Mouse (Mus musculus): ENCODE data around the gene Dact1.

Dact1 gene

DNA sequence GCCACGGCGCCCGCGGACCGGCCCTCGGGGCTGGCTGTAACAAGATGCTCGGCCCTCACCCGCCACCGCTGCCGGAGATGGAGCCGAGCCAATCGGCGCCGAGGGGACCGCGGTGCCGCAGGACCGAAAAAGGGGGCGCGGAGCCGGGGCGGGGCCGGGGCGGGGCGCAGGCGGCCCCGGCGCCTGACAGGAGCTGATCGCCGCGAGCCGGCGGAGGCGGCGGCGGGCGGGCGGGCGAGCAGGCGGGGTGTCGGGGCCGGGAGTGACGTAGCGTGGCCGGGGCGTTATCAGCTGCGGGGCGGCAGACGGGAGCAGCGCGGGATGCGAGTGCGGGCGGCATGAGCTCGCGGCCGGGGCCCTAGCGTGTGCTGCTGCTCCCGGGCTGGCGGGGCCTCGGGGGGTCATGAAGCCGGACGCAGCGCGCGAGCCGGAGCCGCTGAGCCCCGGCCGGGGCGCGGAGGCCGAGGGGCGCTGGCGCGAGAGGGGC, at the start of gene Dact1:
Dact1 (plus strand) TSS at position 304 of the 487 bp plus-strand sequence.
- DNase-seq = peak; percentile 85 to 86

DNA sequence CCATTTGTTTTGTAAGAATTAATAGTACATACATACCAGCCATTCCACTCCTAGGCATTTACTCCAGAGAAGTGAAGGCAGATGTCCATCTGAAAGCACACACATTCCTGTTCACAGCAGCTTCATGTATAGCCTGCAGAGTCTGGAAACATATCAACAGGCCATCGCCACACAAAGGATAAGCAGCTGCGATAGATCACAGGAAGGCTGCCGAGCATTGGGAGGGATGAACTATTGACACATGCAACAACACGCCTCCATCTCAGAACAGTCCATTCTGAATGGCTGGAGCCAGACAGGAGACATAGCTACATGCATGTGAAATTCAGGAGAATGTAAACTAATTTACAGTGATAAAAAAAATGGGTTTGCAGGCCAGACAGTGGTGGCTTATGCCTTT, 45.5 kb upstream of the Dact1 start:
- DNase-seq = no peak

DNA sequence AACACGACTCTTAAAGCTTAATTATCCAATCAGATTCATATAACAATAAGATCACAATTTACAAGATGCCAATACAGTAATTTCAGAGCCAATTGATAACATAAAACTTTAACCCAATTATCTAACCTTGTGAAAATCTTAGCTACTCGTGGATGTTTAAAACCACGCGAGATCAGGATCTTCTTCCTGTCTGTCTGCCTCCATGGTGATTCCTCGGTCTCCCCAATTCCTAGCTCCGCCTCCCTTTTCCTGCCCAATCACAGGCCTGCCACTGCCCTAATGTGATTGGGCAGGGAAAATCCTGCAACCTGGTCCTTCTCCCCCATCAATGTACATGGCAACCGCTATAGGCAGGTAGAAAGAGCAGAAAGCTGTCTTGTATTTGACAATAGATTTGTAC, 40.3 kb upstream of the Dact1 start:
- no peak for DNase-seq

DNA sequence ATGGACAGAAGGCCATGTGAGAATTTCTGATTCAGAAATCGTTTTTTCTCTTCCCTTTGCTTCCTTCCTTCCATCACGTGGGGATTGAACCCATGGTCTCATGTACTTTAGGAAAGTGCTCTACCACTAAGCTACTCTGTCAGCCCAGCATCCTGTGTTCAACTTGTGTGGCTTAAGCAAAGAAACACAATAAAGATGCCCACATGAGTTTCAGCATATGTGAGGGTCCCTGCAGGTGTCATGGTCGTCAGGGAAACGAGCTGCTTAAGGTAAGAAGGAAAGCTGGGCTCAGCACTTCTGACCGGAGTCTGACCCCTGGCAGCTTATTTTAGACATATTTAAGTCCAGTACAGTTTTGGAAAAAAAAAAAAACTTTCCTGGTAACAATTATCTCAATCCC, 38.6 kb upstream of the Dact1 start:
- no peak for DNase-seq

DNA sequence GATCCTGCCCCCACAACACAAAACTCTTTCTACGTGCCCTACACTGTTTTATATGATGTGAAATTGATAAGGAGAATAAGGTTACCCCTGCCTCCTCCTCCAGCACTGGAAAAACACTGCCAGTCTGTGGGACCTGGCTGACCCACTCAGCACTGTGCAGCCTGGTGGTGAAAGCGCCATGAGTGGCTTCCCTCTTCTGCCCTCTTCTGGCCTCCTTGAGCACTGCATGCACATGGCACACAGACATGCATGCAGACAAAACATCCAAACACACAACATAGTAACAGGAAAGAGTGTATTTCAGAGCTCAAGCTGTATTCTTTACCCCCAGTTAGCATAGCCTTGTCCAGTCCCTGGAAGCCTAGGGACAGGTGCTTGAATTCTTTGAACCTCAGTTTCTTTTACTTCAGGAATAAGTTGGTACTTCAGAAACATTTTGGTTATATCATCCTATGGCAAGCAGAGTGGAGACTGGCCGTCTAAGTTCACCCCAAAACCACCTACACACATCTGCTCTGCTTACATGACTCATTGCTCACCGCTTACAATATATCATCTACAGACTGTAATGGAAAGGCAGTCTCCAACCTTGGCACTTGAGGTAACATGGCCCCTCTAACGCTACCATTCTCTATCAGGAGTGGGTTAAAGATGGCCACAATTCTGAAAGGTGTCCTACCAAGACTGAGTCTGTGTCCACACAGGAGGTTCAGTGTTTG, 35.0 kb upstream of the Dact1 start:
- DNase-seq = no peak

DNA sequence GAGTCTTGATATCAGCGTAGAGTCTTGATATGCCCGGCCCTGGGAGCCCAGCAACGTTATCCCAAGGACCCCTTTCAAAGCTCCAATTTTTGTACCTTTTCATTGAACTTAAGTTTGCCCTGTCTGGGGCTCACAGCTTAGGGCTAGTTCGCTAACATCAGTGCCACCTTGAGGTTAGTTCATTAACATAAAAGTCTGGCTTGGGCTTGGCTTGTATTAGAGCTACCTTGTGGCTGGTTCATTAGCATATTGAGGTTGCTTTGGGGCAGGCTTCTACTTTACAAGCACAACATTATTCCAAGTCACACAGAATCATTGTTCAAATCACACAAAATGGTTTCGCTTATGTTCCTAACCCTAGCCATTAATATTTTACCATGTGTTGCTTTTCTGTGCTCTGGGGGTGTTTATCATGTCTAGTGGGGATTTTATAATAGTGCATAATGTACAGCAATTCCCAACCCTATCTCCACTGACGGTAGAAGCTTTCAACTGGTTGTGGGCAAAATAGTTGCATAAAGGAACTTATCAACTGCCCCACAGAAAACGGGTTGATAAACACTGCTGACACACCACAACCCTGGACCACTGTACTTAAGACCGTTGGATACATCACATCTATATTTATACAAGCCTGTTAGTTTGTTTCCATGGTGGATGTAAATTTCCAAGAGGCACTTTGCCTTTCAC, 33.6 kb upstream of the Dact1 start:
- no peak for DNase-seq

DNA sequence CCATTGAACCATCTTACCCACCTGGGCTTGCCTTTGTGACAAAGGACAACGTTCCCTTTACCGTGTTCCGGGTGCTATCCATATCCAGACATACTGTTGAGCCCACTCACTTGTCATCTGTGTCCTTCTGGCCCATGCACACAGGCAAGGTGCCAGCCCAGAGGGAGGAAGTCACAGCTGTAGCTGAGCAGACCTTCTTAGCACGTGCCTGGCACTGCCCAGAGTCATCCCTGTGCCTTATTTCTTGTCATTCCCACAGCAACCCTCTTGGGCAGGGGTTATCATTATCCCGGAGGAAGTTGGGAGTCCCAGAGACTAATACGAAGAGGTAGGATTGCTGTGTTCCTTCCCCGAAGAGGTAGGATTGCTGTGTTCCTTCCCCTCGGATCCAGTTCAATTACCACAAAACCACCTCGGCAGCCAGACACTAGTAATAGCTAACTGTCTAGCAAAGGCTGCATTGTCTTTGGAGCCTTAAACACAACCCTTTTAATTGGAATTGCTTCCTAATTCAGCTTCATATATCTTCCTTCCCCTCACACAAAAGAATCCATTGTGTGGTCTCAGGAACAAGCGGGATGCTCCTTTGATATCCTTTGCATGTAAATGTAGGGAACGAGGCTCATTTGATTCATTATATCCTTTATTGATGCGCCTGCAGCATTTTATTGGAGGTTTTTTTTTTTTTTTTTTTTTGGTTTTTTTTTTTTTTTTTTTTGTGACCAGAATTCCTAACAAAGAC, 30.0 kb upstream of the Dact1 start:
- no peak for DNase-seq

DNA sequence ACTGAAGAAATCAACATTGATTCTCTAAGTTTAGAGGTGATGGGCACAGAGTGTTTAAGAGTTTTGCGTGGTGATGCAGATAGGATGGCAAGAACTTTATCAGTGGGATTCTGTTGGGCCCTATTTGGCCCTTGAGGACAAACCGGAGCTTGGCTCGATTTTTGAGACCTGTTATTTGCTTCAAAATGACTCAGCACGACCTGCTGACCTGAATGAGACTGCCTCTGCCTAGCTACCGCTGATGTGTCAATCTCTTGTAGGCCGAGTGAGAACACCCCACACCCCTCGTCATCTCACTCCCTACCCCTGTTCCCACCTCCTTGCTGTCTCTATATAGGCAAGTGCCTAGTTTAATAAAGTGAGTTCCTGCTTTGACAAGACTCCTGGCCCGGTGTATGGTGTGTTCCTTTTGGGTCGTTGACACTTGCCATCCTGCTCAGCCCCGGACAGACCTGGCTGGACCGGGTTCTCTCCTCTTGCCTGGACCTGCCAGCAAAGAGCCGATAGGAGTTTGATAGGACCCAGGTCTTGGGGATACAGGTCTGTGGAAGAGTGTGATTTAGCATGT, 28.4 kb upstream of the Dact1 start:
- DNase-seq = no peak

DNA sequence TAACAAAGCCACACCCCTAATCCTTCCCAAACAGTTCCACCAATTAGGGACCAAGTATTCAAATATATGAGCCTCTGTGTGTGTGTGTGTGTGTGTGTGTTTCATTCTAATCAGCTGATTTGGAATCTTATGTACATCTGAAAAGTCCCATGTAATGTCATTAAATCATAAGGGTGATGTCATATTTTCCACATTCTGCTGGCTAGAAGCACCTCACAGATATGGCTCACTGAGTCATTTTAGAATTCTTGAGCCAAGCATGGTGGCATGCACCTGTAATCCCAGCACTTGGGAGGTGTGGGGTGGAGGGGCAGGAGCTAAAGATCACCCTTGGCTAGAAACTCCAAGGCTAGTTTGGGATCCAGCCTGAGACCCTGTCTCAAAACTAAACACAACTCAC, 24.3 kb upstream of the Dact1 start:
- DNase-seq = no peak

DNA sequence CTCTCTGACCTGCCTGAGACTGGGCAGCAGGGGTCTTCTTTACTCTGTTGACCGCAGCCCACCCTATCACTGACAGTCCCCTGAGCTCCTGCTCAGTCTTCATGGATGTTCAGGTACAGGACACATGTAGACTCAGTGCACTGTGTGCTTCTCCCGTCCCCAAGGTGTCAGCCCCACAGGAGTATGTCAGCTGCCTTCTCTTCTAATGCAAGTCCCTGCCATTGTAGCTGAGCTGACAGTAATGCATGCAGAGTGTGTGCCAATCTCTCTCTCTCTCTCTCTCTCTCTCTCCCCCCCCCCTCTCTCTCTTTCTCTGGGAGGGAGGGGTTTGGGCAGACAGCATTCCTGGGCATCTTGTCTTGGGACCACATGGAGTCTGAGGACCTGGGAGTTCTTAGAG, 19.2 kb upstream of the Dact1 start:
- DNase-seq = no peak

DNA sequence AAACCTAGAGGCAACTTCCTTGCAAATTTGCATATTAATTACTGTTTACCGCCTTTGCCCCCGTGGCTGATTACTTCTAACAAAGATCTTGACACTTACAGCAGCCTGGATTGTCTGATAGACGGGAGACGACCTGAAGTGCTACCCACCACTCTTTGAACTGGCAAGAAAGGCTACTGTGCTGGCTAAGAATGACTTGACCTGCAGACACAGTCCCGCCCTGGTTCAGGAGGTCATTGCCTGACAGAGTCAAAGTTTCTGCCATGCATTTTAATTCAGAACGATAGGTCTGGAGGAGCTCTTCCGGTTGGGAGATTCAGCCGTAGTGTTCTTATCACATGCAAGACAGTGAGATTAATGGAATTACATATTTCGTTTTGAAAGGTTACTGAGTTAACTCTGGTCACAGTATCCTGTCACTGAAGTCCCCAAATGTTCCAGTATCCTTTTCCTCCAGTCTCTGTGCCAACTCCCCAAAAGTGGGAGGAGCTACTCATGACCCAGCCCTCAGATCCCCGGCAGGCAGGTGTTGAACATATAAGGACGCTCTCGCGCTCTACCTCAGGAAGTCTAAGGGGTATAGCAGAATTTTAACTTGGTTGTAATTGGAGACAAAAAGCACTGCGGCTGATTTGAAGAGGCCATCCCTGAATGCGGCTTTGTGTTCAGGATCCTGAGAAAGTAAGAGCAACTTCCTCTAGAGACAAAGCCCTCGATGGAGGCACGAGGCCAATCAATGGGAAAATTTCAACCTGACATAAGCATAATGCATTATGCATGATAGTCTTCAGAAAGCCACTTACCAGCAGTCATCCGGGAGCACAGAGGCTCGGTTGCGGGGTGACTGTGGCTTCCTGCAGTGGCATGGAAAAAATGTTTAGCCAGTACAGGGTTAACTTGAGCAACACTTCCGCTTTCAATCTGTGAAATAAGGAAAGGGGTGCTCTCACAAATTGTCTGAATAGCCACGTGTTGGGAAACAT, 15.4 kb upstream of the Dact1 start:
- no peak for DNase-seq

DNA sequence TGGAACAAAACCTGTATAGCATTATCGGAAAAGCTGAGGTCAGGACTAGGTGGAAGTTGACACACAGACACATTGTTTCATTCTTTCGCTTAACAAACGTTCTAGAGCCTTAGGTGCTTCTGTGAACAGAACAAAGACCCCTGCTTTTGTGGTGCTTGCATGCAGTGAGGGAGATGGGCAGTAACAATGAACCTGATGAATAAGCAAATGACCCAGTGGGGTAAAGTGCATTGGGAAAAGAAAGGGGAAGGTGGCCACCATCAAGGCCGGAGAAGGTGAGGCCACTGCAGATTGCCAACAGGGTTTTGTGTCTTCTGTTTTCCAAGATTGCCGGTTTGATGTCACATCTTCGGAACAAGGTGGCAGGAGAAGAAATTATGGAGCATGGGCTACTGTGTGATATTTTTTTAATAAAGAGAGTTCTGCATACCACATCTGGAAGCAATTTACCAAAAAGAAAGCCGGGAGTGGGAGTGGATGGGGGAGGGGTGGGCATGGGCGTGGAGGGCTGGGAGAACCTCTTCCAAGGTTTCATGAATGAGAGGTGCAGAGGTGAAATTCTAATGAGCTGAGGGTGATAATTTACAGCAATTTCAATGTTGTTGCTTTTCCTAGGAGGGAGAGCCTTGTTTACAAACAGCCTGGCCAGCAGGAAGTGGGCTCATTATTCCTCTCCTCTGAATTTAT, 12.7 kb upstream of the Dact1 start:
- no peak for DNase-seq

DNA sequence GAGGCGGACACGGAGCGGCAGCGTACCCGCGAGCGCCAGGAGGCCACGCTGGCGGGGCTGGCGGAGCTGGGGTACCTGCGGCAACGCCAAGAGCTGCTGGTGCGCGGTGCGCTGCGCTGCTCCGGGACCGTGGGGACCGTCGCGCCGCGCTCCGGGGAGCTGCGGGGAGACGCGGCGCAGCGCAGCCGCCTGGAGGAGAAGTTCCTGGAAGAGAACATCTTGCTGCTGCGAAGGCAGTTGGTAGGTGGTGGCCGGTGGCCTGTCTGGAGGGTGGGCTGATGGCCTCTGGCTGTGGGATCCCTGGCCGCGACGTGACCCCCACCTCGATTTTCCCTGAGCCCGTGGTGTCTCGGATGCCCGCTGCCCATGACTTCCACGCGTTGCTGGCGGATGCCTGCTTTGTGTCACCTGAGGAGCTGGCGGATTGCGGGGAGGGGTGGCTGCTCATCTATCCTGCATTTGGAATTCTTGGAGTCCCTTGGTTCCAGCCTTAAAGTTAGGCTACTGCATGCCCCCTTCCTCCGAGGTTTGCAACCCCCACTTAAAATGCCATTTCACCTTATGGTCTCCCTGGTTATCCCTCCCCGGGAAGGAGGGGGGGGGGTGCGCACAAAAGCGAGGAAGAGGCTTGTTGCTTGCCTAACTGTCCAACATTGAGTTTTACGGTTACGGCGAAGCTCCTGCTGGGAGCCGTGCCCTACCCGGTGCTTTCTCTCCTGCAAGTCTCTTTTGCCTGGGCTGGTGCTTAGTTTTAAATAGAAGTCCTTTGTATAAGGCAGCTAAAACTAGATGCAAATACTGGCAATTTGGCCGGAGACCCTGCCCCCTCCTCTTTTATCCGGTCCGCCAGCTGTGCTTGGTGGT, 616 bp downstream of the Dact1 start:
- peak; percentile 48 to 55 for DNase-seq

DNA sequence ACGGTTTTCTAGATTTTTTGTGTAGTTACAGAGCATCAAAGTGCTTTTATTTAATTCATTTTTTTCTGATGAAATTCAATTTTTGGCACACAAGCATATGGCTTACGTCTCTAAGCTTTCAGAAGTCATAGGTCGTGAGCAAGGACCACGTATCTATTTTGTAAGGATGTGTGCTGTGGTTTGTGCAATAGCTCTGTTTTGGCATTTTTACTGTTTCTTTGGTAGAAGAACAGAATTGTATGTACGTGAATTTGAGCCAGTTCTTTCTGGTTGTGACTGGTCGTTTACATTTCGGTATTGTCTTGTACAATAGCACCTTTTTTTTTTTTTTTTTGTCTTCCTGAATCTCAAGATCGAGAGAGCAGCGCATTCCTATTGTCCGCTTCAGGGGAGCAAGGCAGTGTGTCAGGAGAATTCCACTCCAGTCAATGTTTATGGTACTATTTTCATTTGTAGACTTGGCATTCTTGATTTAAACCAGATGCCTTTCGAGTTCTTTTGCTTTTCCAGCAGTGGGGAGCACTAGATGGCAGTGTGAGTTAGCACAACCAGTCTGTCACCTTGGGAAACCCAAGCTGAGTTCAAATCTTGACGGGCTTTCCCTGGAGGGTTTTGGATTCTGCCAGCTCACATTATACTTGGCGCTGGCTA, 1.7 kb downstream of the Dact1 start:
- peak; percentile 68 to 82 for DNase-seq

DNA sequence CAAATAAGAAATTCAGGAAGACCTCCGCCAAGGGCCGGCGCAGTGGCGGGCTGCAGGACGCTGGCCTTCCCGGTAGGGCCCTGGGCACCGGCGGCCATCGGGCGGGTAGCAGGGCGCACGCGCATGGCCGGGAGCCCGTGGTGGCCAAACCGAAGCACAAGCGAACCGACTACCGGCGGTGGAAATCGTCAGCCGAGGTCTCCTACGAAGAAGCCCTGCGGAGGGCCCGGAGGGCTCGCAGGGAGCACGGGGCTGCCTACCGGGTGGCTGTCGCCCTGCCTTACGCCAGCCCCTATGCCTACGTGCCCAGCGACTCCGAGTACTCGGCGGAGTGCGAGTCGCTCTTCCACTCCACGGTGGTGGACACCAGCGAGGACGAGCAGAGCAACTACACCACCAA, 8.6 kb downstream of the Dact1 start:
- DNase-seq = peak in 1 of 2 experiments; percentile 8

DNA sequence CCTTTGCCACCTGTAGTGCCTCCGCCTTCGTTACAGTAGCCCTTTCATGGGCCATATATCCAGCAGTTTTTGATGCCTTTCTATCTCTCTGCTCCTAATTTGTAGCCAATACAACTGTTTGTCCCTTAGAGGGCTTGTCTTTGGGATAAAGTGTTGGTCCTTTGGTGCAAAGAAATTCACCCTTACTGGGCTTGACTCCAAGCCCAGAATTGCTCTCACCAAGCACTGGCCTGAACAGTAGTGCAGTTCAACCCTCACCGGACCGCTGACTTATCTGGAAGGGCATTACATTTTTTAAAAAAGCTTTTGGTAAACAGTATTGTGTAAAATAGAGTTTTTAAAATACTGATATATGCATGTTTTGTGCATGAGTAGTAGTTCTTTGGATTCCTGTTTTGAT, 9.9 kb downstream of the Dact1 start:
- DNase-seq = peak; percentile 15 to 26

DNA sequence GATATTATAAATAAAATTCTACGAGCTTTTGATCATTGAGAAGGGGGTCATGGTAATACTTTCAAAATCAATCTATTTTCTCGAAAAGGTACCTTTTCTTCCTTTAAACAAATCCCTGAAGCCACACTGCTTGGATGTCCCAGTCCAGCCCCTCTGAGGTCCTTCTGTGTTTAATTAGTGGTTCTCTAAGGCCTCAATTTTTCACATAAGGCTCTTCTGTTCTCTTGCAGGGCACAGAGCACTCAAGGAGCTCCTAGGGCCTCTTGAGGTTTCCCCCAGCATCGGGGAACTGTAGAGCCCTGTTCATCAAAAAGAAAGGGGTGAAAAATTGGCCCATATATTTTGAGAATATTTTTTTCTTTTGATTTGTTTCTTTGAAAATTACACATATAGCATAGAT, 23.0 kb downstream of the Dact1 start:
- DNase-seq = no peak

DNA sequence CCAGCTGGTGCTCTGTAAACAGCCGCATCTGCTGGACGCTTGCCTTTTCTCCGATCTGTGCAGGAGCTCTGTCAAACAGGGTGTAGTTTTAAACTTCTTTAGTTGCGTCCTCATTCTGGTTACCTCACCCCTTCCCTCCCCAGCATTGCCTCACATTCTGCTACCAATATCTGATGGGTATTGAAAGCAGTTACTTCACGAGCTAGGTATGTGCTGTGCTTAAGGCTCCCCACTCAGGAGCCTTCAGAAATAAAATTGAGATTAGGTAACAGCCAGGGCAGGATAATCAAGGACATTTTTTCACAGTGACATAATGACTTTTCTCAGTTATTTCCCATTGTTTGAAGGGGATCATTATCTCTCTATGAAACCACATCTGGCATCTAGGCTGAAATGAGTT, 23.9 kb downstream of the Dact1 start:
- no peak for DNase-seq

DNA sequence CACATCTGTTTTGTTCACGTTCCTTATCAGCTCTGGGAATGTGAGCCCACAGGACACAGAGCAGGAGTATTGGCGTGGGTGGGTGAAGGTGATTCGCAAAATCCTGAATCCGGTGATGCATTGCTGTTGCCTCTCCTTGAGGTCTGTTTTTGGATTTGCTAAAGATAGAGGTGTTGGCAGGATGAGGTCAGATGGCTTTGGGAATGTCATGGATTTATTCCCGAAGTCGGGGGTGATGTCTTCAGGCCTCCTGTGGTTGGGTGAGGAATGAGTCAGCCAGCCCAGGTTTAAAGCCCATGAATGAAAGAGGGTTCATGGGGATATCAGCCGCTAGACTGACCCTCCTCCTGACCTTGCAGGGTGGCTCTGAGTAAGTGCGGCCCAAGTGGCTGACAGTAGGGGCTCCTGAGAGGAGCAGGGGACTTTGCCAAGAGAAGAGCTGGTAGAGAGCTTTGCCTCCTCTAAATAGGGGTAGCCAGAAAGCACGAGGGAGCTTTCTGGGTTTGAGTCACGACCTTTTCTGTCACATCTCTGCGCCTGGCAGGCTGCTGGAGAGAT, 27.4 kb downstream of the Dact1 start:
- DNase-seq = peak in 1 of 2 experiments; percentile 9
